Mouse (Mus musculus): ENCODE data around the gene Rapgef4.

The Rapgef4 gene

GRCm38 (mm10) chr2:72173844-72174243 lies 192.8 kb downstream of the Rapgef4 start:
- in situ Hi-C loops (cut with MseI, MboI) = no loop called here

- in situ Hi-C loops (cut with MseI, MboI) = no loop called here
Observed at GRCm38 (mm10) chr2:72175536-72175935, 194.5 kb downstream of the Rapgef4 start.

GRCm38 (mm10) chr2:72175971-72176370 lies 194.9 kb downstream of the Rapgef4 start:
- in situ Hi-C loops (cut with MseI, MboI) = no loop called here

GRCm38 (mm10) chr2:72177214-72178023 lies 196.4 kb downstream of the Rapgef4 start:
- in situ Hi-C loops (cut with MseI, MboI) = no loop called here

- in situ Hi-C loops (cut with MseI, MboI) = no loop called here
Observed at GRCm38 (mm10) chr2:72178025-72178424, 197.0 kb downstream of the Rapgef4 start.

GRCm38 (mm10) chr2:72178515-72178914 lies 197.5 kb downstream of the Rapgef4 start:
- in situ Hi-C loops (cut with MseI, MboI) = no loop called here

GRCm38 (mm10) chr2:72179600-72180301 lies 198.7 kb downstream of the Rapgef4 start:
- in situ Hi-C loops (cut with MseI, MboI) = no loop called here

GRCm38 (mm10) chr2:72181443-72181842 lies 200.4 kb downstream of the Rapgef4 start:
- in situ Hi-C loops (cut with MseI, MboI) = no loop called here

GRCm38 (mm10) chr2:72183751-72184150 lies 202.7 kb downstream of the Rapgef4 start:
- in situ Hi-C loops (cut with MseI, MboI) = no loop called here

- in situ Hi-C loops (cut with MseI, MboI) = no loop called here
Observed at GRCm38 (mm10) chr2:72196190-72196965, 215.3 kb downstream of the Rapgef4 start.

GRCm38 (mm10) chr2:72197026-72197425 lies 216.0 kb downstream of the Rapgef4 start:
- in situ Hi-C loops (cut with MseI, MboI) = no loop called here

- in situ Hi-C loops (cut with MseI, MboI) = no loop called here
Observed at GRCm38 (mm10) chr2:72199451-72199850, 218.4 kb downstream of the Rapgef4 start.

GRCm38 (mm10) chr2:72201506-72201905 lies 220.5 kb downstream of the Rapgef4 start:
- in situ Hi-C loops (cut with MseI, MboI) = no loop called here

- in situ Hi-C loops (cut with MseI, MboI) = no loop called here
Observed at GRCm38 (mm10) chr2:72202252-72202651, 221.2 kb downstream of the Rapgef4 start.

- in situ Hi-C loops (cut with MseI, MboI) = no loop called here
Observed at GRCm38 (mm10) chr2:72203609-72204008, 222.6 kb downstream of the Rapgef4 start.

- in situ Hi-C loops (cut with MseI, MboI) = no loop called here
Observed at GRCm38 (mm10) chr2:72205869-72206268, 224.8 kb downstream of the Rapgef4 start.

GRCm38 (mm10) chr2:72206530-72207248 lies 225.6 kb downstream of the Rapgef4 start:
- in situ Hi-C loops (cut with MseI, MboI) = no loop called here

GRCm38 (mm10) chr2:72217336-72217735 lies 236.3 kb downstream of the Rapgef4 start:
- in situ Hi-C loops (cut with MseI, MboI) = no loop called here

- in situ Hi-C loops (cut with MseI, MboI) = no loop called here
Observed at GRCm38 (mm10) chr2:72219921-72220320, 238.9 kb downstream of the Rapgef4 start.

- in situ Hi-C loops (cut with MseI, MboI) = no loop called here
Observed at GRCm38 (mm10) chr2:72221283-72221682, 240.2 kb downstream of the Rapgef4 start.

- in situ Hi-C loops (cut with MseI, MboI) = no loop called here
Observed at GRCm38 (mm10) chr2:72221706-72222105, 240.7 kb downstream of the Rapgef4 start.

- in situ Hi-C loops (cut with MseI, MboI) = no loop called here
Observed at GRCm38 (mm10) chr2:72222276-72222675, 241.2 kb downstream of the Rapgef4 start.

Data from mouse trophoblast stem cell (cell line).